Mouse (Mus musculus) layer of hippocampus, adult 9-11 months (tissue): ENCODE measurements around the gene Mtus2.
"Not testable (repeated sequence)": the region's sequence is repeated elsewhere in the genome, so short reads cannot be mapped to it uniquely, and the experiment has no call there.

Experiments used
- DNase-seq: peaks from one replicate; pipeline ENCODE4 v3.0.0; 2022

Mtus2 gene

GRCm38 (mm10) chr5:148283584-148283983 lies 326.5 kb downstream of the Mtus2 start:
- DNase-seq: no peak

GRCm38 (mm10) chr5:148287529-148287928 lies 330.4 kb downstream of the Mtus2 start:
- DNase-seq: no peak

GRCm38 (mm10) chr5:148288804-148289203 lies 331.7 kb downstream of the Mtus2 start:
- no peak for DNase-seq

- DNase-seq: no peak
These were observed 332.8 kb downstream of the Mtus2 start for GRCm38 (mm10) chr5:148289951-148290350.

- no peak for DNase-seq
These were observed 335.7 kb downstream of the Mtus2 start for GRCm38 (mm10) chr5:148292862-148293261.

GRCm38 (mm10) chr5:148293346-148293745 lies 336.2 kb downstream of the Mtus2 start:
- no peak for DNase-seq

- no peak for DNase-seq
These were observed 345.8 kb downstream of the Mtus2 start for GRCm38 (mm10) chr5:148302968-148303367.

- DNase-seq: no peak
These were observed 347.0 kb downstream of the Mtus2 start for GRCm38 (mm10) chr5:148304112-148304511.

- no peak for DNase-seq
These were observed 353.7 kb downstream of the Mtus2 start for GRCm38 (mm10) chr5:148310790-148311189.

GRCm38 (mm10) chr5:148312443-148312842 lies 355.3 kb downstream of the Mtus2 start:
- DNase-seq: no peak

- no peak for DNase-seq
These were observed 357.8 kb downstream of the Mtus2 start for GRCm38 (mm10) chr5:148314931-148315330.

- DNase-seq: no peak
These were observed 368.3 kb downstream of the Mtus2 start for GRCm38 (mm10) chr5:148325317-148325885.

- DNase-seq: not testable (repeated sequence)
These were observed 369.2 kb downstream of the Mtus2 start for GRCm38 (mm10) chr5:148326295-148326694.

- DNase-seq: no peak
These were observed 371.9 kb downstream of the Mtus2 start for GRCm38 (mm10) chr5:148328982-148329381.

- DNase-seq: no peak
These were observed 374.2 kb downstream of the Mtus2 start for GRCm38 (mm10) chr5:148331229-148331776.

GRCm38 (mm10) chr5:148331926-148332621 lies 375.0 kb downstream of the Mtus2 start:
- DNase-seq: no peak

GRCm38 (mm10) chr5:148332622-148332974 lies 375.5 kb downstream of the Mtus2 start:
- peak; percentile 53 for DNase-seq

GRCm38 (mm10) chr5:148339126-148339525 lies 382.0 kb downstream of the Mtus2 start:
- no peak for DNase-seq

- DNase-seq: peak; percentile 59
These were observed 385.1 kb downstream of the Mtus2 start for GRCm38 (mm10) chr5:148342061-148342741.

- no peak for DNase-seq
These were observed 387.3 kb downstream of the Mtus2 start for GRCm38 (mm10) chr5:148344374-148344773.

- no peak for DNase-seq
These were observed 389.4 kb downstream of the Mtus2 start for GRCm38 (mm10) chr5:148346543-148346942.

- no peak for DNase-seq
These were observed 391.0 kb downstream of the Mtus2 start for GRCm38 (mm10) chr5:148348153-148348552.

GRCm38 (mm10) chr5:148349327-148350011 lies 392.3 kb downstream of the Mtus2 start:
- peak; percentile 20 for DNase-seq
